Mouse (Mus musculus): ENCODE data around the gene Crabp2. TPM values are rescaled to one million over a fixed set of nuclear protein-coding genes. Genes with fewer than 3 reads are reported as not detected.
A peak's percentile ranks its signal among the peaks of the same experiment; 100 is the strongest.

The Crabp2 gene
- total and polyA plus RNA-seq, 3 experiments: 0.23 to 1.2 TPM; not detected in 1

DNA sequence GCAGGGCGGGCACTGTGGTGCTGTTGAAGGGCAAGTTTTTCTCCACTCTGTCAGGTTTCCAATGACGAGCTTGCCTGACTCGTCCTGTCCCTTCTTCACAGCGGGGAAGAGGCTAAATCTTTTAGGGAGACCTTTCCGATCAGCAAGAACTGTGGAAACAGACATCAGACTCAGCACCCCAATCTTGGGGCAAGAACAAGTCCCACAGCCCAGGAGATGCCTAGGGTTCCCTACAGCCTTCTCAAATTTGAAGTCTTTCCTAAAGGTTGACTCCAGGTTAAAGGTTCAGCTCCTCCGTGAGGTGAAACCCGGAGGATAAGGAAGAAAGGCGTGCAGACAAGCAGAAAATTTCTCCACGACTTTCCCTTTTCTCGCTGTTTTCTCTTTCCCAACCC, 11.7 kb downstream of the Crabp2 start:
- peak overlapping the region; percentile 54 to 55 for H3K4me3 ChIP-seq (ENCODE audit: control insufficient read depth in 1 of 2, insufficient read depth in 1 of 2, low read depth in 2 of 2, low read length in 2 of 2)
- peak; percentile 27 for DNase-seq (ENCODE audit: low read depth, low spot score)
- peak overlapping the region; percentile 43 for H3K9ac ChIP-seq (ENCODE audit: control insufficient read depth, low read depth, low read length, poor library complexity, severe bottlenecking)
- no peaks in the 10 kb centered on the region; a peak in 1 of 4 replicates for H3K27me3 ChIP-seq (ENCODE audit: control insufficient read depth in 1 of 2, insufficient read depth in 2 of 2, low read length in 2 of 2)
- no peaks in the 10 kb centered on the region for H3K36me3 ChIP-seq (ENCODE audit: control insufficient read depth in 1 of 2, insufficient read depth in 2 of 2, low read length in 2 of 2)
- no peaks in the 10 kb centered on the region for H3K9me3 ChIP-seq (replicated peaks; ENCODE audit: insufficient read depth, low read length)
- no peaks in the 10 kb centered on the region for H3K79me2 ChIP-seq (ENCODE audit: control insufficient read depth, insufficient read depth, low read length, poor library complexity)
- peaks cover 0 to 10% of the 10 kb centered on the region in 2 experiments; a peak in 2 of 4 replicates for H3K4me1 ChIP-seq (ENCODE audit: control insufficient read depth in 1 of 2, insufficient read depth in 2 of 2, low read length in 2 of 2)
- no peak for TF ChIP-seq ETS1 (IDR thresholded peaks at IDR 0.05; ENCODE audit: low read depth, low read length)
- no peak for TF ChIP-seq ZC3H11A (IDR thresholded peaks at IDR 0.05; ENCODE audit: low read depth, low read length)
- TF ChIP-seq TAL1 (IDR thresholded peaks at IDR 0.05; ENCODE audit: low read length): no peak
- TF ChIP-seq USF1 (IDR thresholded peaks at IDR 0.05; ENCODE audit: low read depth, low read length): no peak
- TF ChIP-seq MYB (IDR thresholded peaks at IDR 0.05; ENCODE audit: low read depth, low read length): no peak
- TF ChIP-seq UBTF (IDR thresholded peaks at IDR 0.05; ENCODE audit: borderline replicate concordance, insufficient read depth, low read depth, low read length): no peak
- no peak for TF ChIP-seq TBP (IDR thresholded peaks at IDR 0.05; ENCODE audit: low read depth, low read length)
- no peak for TF ChIP-seq KAT2A (conservative IDR thresholded peaks at IDR 0.05; ENCODE audit: low read depth, low read length)
- no peak for TF ChIP-seq SMC3 (IDR thresholded peaks at IDR 0.05; ENCODE audit: low read depth, low read length)
- no peak for TF ChIP-seq CHD2 (IDR thresholded peaks at IDR 0.05; ENCODE audit: low read length)
- no peak for TF ChIP-seq JUND (IDR thresholded peaks at IDR 0.05; ENCODE audit: low read depth, low read length)
- no peak overlapping the region for H3K27ac ChIP-seq (ENCODE audit: control insufficient read depth, low read depth, low read length)

DNA sequence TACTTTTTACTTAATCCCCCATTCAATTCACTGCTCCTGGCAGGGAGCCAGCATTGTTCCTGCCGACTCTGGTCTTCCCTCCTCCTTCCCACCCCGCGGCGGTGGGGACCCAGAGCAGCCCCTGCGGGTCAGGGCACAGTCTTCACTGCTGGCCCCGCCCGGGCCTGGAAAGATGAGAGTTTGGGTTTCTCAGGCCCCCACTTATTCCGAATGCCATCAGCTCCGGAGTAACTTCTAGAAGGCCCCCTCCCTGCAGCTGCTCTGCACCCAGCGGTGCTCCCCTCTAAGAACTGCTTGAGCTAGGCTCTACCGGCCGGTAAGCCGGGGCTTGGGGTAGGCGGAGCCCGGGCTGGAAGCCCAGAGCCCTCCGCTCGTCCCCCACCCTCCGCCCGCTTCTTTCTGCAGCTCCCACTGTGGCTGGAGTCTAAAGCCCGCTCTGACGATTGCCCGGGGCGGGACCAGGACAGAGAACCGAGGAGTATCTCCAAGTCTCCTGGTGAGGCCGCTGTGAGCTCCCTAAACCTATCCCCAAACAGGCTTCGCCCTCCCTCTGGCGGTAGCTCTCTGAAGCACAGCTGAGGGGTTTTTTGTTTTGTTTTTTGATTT, 12.2 kb downstream of the Crabp2 start:
- Histone ChIP-seq H3K4me1 (ENCODE audit: control insufficient read depth in 1 of 2, insufficient read depth in 2 of 2, low read length in 2 of 2) (peaks cover 0 to 10% of the 10 kb centered on the region in 2 experiments; a peak in 2 of 4 replicates), H3K9ac (ENCODE audit: control insufficient read depth, low read depth, low read length, poor library complexity, severe bottlenecking) (peak overlapping the region; percentile 43), H3K9me3 (replicated peaks; ENCODE audit: insufficient read depth, low read length) (no peaks in the 10 kb centered on the region), H3K4me3 (ENCODE audit: control insufficient read depth in 1 of 2, insufficient read depth in 1 of 2, low read depth in 2 of 2, low read length in 2 of 2) (peak overlapping the region; percentile 54 to 55), H3K79me2 (ENCODE audit: control insufficient read depth, insufficient read depth, low read length, poor library complexity) (no peaks in the 10 kb centered on the region), H3K27ac (ENCODE audit: control insufficient read depth, low read depth, low read length) (no peak overlapping the region), H3K27me3 (ENCODE audit: control insufficient read depth in 1 of 2, insufficient read depth in 2 of 2, low read length in 2 of 2) (no peaks in the 10 kb centered on the region; a peak in 2 of 4 replicates), H3K36me3 (ENCODE audit: control insufficient read depth in 1 of 2, insufficient read depth in 2 of 2, low read length in 2 of 2) (no peaks in the 10 kb centered on the region)
- peak; percentile 93 for DNase-seq (ENCODE audit: low read depth, low spot score)
- peak; percentile 68 for TF ChIP-seq HCFC1 (IDR thresholded peaks at IDR 0.05; ENCODE audit: low read depth, low read length)
- TF ChIP-seq SMC3 (IDR thresholded peaks at IDR 0.05; ENCODE audit: low read depth, low read length): peak; percentile 94
- TF ChIP-seq POLR2A (IDR thresholded peaks at IDR 0.05; ENCODE audit: control insufficient read depth in 1 of 2, insufficient read depth in 1 of 2, low read depth in 1 of 2, low read length in 2 of 2, poor library complexity in 1 of 2): no peak
- peak in 2 of 3 experiments; percentile 73 to 93; a peak in 5 of 6 replicates for TF ChIP-seq CTCF (IDR thresholded peaks at IDR 0.05 in 2 of 3, conservative IDR thresholded peaks at IDR 0.05 in 1 of 3; ENCODE audit: control insufficient read depth in 1 of 3, insufficient read depth in 1 of 3, low read depth in 2 of 3, low read length in 3 of 3, poor library complexity in 1 of 3, severe bottlenecking in 1 of 3)
- TF ChIP-seq RAD21 (IDR thresholded peaks at IDR 0.05; ENCODE audit: low read depth, low read length): peak; percentile 89
- TF ChIP-seq MYC (IDR thresholded peaks at IDR 0.05; ENCODE audit: low read depth, low read length): no peak
- TF ChIP-seq UBTF (IDR thresholded peaks at IDR 0.05; ENCODE audit: borderline replicate concordance, insufficient read depth, low read depth, low read length): peak; percentile 88
- TF ChIP-seq ZC3H11A (IDR thresholded peaks at IDR 0.05; ENCODE audit: low read depth, low read length): peak; percentile 79
- TF ChIP-seq TBP (IDR thresholded peaks at IDR 0.05; ENCODE audit: low read depth, low read length): 0 out of 2 replicates have a peak, but pooled peaks have one; percentile 25
- peak; percentile 79 for TF ChIP-seq SIN3A (IDR thresholded peaks at IDR 0.05; ENCODE audit: low read length)
- no peak for TF ChIP-seq BHLHE40 (IDR thresholded peaks at IDR 0.05; ENCODE audit: borderline replicate concordance, low read depth, low read length)
- no peak for TF ChIP-seq POLR2AphosphoS2 (IDR thresholded peaks at IDR 0.05; ENCODE audit: low read length)
- TF ChIP-seq ZNF384 (IDR thresholded peaks at IDR 0.05; ENCODE audit: low read depth, low read length): peak; percentile 47; the same call in 1 of the 2 replicates
